8 mouse cellular contexts compared by ENCODE assay signal in genomic region chrX:13281329-13282088, GRCm38 (mm10). TPM values are rescaled to one million over a fixed set of nuclear protein-coding genes. Genes with fewer than 3 reads are reported as not detected.
DNase-seq lines count a peak whose midpoint lies in the region; ATAC-seq and TF ChIP-seq lines count a peak whose summit lies in the region.

No protein-coding gene starts in this region.

- H3K27ac ChIP-seq in bone marrow macrophage, adult 2 months (ENCODE audit: insufficient read depth, low read depth, low read length) = peak overlapping the region; percentile 93
- H3K27ac ChIP-seq in embryonic facial prominence, embryonic 15.5 days (replicated peaks) = peak overlapping the region; percentile 99
- peak overlapping the region; percentile 96 for H3K27ac ChIP-seq in heart, embryonic 11.5 days (ENCODE audit: low read depth, low read length)
- peak overlapping the region; percentile 97 for H3K27ac ChIP-seq in kidney, embryonic 16.5 days (ENCODE audit: low read length)
- H3K27ac ChIP-seq in liver, adult 2 months (replicated peaks; ENCODE audit: insufficient read depth, low read depth, low read length) = peak overlapping the region; percentile 99

- peak; percentile 76 for ATAC-seq in embryonic facial prominence, embryonic 15.5 days (ENCODE audit: insufficient number of reproducible peaks, low FRiP score, low TSS enrichment, low read depth)
- peak; percentile 75 for ATAC-seq in heart, embryonic 11.5 days (replicated peaks; ENCODE audit: insufficient number of reproducible peaks, low FRiP score, low TSS enrichment)
- ATAC-seq in kidney, embryonic 16.5 days (ENCODE audit: low FRiP score, low TSS enrichment) = peak; percentile 76
- ATAC-seq in monocyte, adult 5-6 weeks (replicated peaks; ENCODE audit: insufficient number of reproducible peaks, low FRiP score, low TSS enrichment, poor library complexity, severe bottlenecking) = 0 out of 2 replicates have a peak, but pooled peaks have one; percentile 16

- H3K79me2 ChIP-seq in liver, adult 2 months (ENCODE audit: control insufficient read depth, insufficient read depth, low read length) = peaks cover 13% of the 10 kb centered on the region

- H3K9ac ChIP-seq in embryonic facial prominence, embryonic 15.5 days = peak overlapping the region; percentile 96
- peak overlapping the region; percentile 98 for H3K9ac ChIP-seq in heart, embryonic 11.5 days (ENCODE audit: low read depth, low read length)
- peak overlapping the region; percentile 99 for H3K9ac ChIP-seq in kidney, embryonic 16.5 days (replicated peaks; ENCODE audit: low read length)
- peak overlapping the region; percentile 100 for H3K9ac ChIP-seq in liver, adult 2 months (ENCODE audit: low read depth, low read length)

- peak overlapping the region; percentile 93 for H3K4me3 ChIP-seq in bone marrow macrophage, adult 2 months (ENCODE audit: insufficient read depth, low read length)
- peak overlapping the region; percentile 81 for H3K4me3 ChIP-seq in embryonic facial prominence, embryonic 15.5 days (replicated peaks)
- peak overlapping the region; percentile 71 for H3K4me3 ChIP-seq in heart, embryonic 11.5 days (ENCODE audit: low read depth, low read length)
- peak overlapping the region; percentile 97 for H3K4me3 ChIP-seq in kidney, embryonic 16.5 days (ENCODE audit: low read length)
- peak overlapping the region; percentile 100 for H3K4me3 ChIP-seq in liver, adult 2 months (ENCODE audit: insufficient read depth, low read depth, low read length)

- under 1% methylated on average over 47 of the region's 89 CpGs for WGBS in embryonic facial prominence, embryonic 15.5 days
- under 1% methylated on average over 65 of the region's 89 CpGs for WGBS in heart, embryonic 11.5 days (ENCODE audit: insufficient replicate concordance)
- WGBS in kidney, embryonic 16.5 days = under 1% methylated on average over 61 of the region's 89 CpGs
- 1% methylated on average over 62 of the region's 89 CpGs for WGBS in liver, adult 2 months

- peak overlapping the region; percentile 62 for H3K4me2 ChIP-seq in embryonic facial prominence, embryonic 15.5 days (replicated peaks)
- H3K4me2 ChIP-seq in heart, embryonic 11.5 days = peak overlapping the region; percentile 74
- peak overlapping the region; percentile 69 for H3K4me2 ChIP-seq in kidney, embryonic 16.5 days (replicated peaks; ENCODE audit: low read depth, low read length)

- DNase-seq in A20 (ENCODE audit: low read depth, low spot score) = peak; percentile 57
- DNase-seq in liver, adult 2 months (ENCODE audit: extremely low read depth, low read depth, low spot score) = no peak
- peak; percentile 51 to 60 for DNase-seq in spleen, postnatal 36 days (ENCODE audit: low spot score in 2 of 2)

- H3K9me3 ChIP-seq in embryonic facial prominence, embryonic 15.5 days (replicated peaks) = no peaks in the 10 kb centered on the region
- H3K9me3 ChIP-seq in heart, embryonic 11.5 days (replicated peaks; ENCODE audit: control insufficient read depth, low read length) = no peaks in the 10 kb centered on the region
- H3K9me3 ChIP-seq in kidney, embryonic 16.5 days (ENCODE audit: low read length) = no peaks in the 10 kb centered on the region

- TF ChIP-seq CTCF in bone marrow macrophage, adult 2 months (IDR thresholded peaks at IDR 0.05; ENCODE audit: low read depth, low read length) = no peak
- TF ChIP-seq CTCF in liver, adult 2 months (IDR thresholded peaks at IDR 0.05; ENCODE audit: low read depth, low read length) = no peak

- no peak for TF ChIP-seq POLR2A in bone marrow macrophage, adult 2 months (IDR thresholded peaks at IDR 0.05; ENCODE audit: borderline replicate concordance, low read depth, low read length)
- no peak for TF ChIP-seq POLR2A in liver, adult 2 months (IDR thresholded peaks at IDR 0.05; ENCODE audit: extremely low read depth, insufficient read depth, low read length)

- peaks cover 4% of the 10 kb centered on the region; the same call in 1 of the 2 replicates for H3K36me3 ChIP-seq in embryonic facial prominence, embryonic 15.5 days
- H3K36me3 ChIP-seq in heart, embryonic 11.5 days (ENCODE audit: control insufficient read depth, insufficient read depth, low read length) = peaks cover 10% of the 10 kb centered on the region; the same call in 1 of the 2 replicates
- peaks cover 11% of the 10 kb centered on the region for H3K36me3 ChIP-seq in kidney, embryonic 16.5 days (ENCODE audit: insufficient read depth, low read length)
- H3K36me3 ChIP-seq in liver, adult 2 months (ENCODE audit: control insufficient read depth, insufficient read depth, low read length) = peaks cover 19% of the 10 kb centered on the region

- no peaks in the 10 kb centered on the region for H3K27me3 ChIP-seq in embryonic facial prominence, embryonic 15.5 days
- no peaks in the 10 kb centered on the region for H3K27me3 ChIP-seq in heart, embryonic 11.5 days (ENCODE audit: control insufficient read depth, insufficient read depth, low read length)
- no peaks in the 10 kb centered on the region; the same call in 1 of the 2 replicates for H3K27me3 ChIP-seq in kidney, embryonic 16.5 days (ENCODE audit: insufficient read depth, low read length)
- no peaks in the 10 kb centered on the region for H3K27me3 ChIP-seq in liver, adult 2 months (ENCODE audit: control insufficient read depth, insufficient read depth, low read length)

- no peaks in the 10 kb centered on the region for H3K4me1 ChIP-seq in bone marrow macrophage, adult 2 months (ENCODE audit: control insufficient read depth, insufficient read depth, low read length)
- 0 out of 2 replicates have a peak, but pooled peaks cover 2% of the 10 kb centered on the region for H3K4me1 ChIP-seq in embryonic facial prominence, embryonic 15.5 days
- no peaks in the 10 kb centered on the region for H3K4me1 ChIP-seq in heart, embryonic 11.5 days (ENCODE audit: control insufficient read depth, insufficient read depth, low read length)
- peaks cover 10% of the 10 kb centered on the region; the same call in 1 of the 2 replicates for H3K4me1 ChIP-seq in kidney, embryonic 16.5 days (ENCODE audit: insufficient read depth, low read length)
- H3K4me1 ChIP-seq in liver, adult 2 months (ENCODE audit: control insufficient read depth, insufficient read depth, low read length) = peaks cover 7% of the 10 kb centered on the region; the same call in 1 of the 2 replicates

RNA-seq across cellular contexts. Expression of gene Ddx3x, which starts 0.7 kb away (rescaled TPM):
- 193 and 212 TPM in 2 replicates for polyA plus RNA-seq in bone marrow macrophage, adult 2 months (2012; ENCODE audit: insufficient read depth, insufficient read length, missing spikeins)
- polyA plus RNA-seq in embryonic facial prominence, embryonic 15.5 days (2015; fragmentation: Nextera tagmentation; extraction: Ambion mirVana) = 111 and 116 TPM in 2 replicates
- 99.8 and 111 TPM in 2 replicates for polyA plus RNA-seq in heart, embryonic 11.5 days (2014; fragmentation: Nextera tagmentation; extraction: Ambion mirVana)
- 128 and 132 TPM in 2 replicates for polyA plus RNA-seq in kidney, embryonic 16.5 days (2015; fragmentation: Nextera tagmentation; extraction: Ambion mirVana)
- total RNA-seq in liver, adult 2 months (2014; rRNA removed) = 128 and 147 TPM in 2 replicates
- 19.9 and 24.5 TPM in 2 replicates for polyA plus RNA-seq in liver, adult 2 months (2012; rRNA removed)
- total RNA-seq in monocyte, adult 5-6 weeks (2017) = 729 to 855 TPM (median 842 TPM) in 3 replicates

Comparison
In these comparisons a context has a peak if more than half of its experiments do, and no peak if none do; other contexts are left out.
1. ATAC-seq: peak in every context shown above with its lines; median percentile 76 in embryonic facial prominence, embryonic 15.5 days; 76 in kidney, embryonic 16.5 days; 75 in heart, embryonic 11.5 days; 16 in monocyte, adult 5-6 weeks.